Mouse (Mus musculus): ENCODE results near the gene Bahcc1. TPM values are rescaled to one million over a fixed set of nuclear protein-coding genes. Genes with fewer than 3 reads are reported as not detected.

Gene Bahcc1
- total RNA-seq, 2 experiments from 2014 or later = 15.3 to 20.9 TPM

DNA sequence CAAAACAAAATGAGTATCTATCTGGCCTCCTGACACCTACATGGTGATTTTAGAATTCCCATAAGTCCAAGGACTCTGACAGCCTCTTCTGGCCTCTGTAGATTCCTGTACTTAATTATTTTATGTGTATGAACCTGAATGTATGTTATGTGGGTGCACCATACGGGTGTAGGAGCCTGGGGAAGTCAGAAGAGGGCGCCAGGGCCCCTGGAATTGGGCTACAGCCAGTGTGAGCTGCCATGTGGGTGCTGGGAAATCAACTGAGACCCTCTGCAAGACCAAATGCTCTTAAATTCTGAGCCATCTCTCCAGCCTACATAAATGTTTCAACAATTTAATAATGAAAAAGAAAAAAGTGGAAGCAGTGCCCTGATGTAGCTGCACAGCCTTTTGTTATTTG is 104.7 kb downstream of the Bahcc1 start:
- DNase-seq (ENCODE audit: low spot score in 2 of 2) = no peak
- intact Hi-C loops (cut with DNase I) = no loop called here

DNA sequence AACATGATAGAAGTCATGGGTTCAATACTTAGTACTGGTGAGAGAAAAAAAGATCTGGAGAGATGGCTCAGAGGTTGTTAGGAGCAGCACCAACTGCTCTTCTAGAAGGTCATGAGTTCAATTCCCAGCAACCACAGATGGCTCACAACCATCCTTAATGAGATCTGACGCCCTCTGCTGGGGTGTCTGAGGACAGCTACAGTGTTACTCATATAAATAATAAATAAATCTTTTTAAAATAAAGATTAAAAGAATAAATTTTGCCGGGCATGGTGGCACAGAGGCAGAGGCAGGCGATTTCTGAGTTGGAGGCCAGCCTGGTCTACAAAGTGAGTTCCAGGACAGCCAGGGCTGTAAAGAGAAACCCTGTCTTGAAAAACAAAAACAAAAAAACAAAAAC is 106.0 kb downstream of the Bahcc1 start:
- DNase-seq (ENCODE audit: low spot score in 2 of 2) = no peak
- intact Hi-C loops (cut with DNase I) = no loop called here

DNA sequence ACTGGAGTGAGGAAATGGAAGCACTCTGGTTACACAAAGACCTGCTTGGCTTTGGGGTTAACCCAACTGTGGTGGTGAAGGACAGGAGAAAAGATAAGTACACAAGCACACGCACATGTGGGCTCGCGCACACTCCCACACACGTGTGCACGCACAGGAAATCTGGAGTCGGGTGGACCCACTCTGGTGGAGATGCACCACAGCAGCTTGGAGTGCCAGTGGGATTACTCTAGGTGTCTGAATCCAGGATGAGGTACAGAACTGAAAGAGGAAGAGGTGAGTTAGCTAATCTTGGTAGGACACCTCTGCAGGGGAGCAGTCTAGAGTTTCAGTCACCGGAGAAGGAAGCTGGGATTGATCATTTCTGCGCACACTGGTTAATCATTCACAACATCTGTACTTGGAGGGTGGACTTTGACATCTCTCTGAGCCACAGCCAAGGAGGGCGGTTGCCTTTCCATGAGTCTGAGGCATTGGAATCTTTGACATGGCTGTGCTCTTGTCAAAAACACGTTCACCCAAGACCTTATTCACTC is 107.3 kb downstream of the Bahcc1 start:
- DNase-seq (ENCODE audit: low spot score in 2 of 2) = no peak
- intact Hi-C loops (cut with DNase I) = no loop called here

DNA sequence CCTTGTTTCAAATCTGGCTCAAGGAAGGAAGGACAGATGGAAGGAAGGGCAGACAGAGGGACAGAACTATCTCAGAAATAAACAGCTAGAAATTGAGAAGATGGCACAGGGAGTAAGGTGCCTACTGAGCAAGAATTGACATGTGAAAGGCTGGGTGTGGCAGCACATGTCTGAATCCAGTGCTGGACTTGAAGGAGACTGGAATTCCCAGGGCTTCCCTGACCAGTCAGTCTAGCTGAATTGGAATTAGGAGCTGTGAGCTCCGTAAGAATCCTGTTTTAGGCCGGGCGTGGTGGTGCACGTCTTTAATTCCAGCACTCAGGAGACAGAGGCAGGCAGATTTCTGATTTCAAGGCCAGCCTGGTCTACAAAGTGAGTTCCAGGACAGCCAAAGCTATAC is 108.9 kb downstream of the Bahcc1 start:
- DNase-seq (ENCODE audit: low spot score in 2 of 2) = no peak

More for the DNA sequence above, 108.9 kb downstream of the Bahcc1 start:
- intact Hi-C loops (cut with DNase I) = no loop called here

Small RNA genes within 50 kb of the gene (microRNA-seq; reads per million reads assigned to microRNA genes)
- not detected for gene Gm47297

Other genes starting within 250 kb of the Bahcc1 start
- 100 to 1,000 TPM; 206 to 217 TPM for gene Aatk, start 185.8 kb upstream of the Bahcc1 start, total RNA-seq (2021)
- 10 to 100 TPM; 32.8 to 34.7 TPM for gene Cep131, start 146.1 kb upstream of the Bahcc1 start, total RNA-seq (2021)
- gene Tepsin, start 134.2 kb upstream of the Bahcc1 start, total RNA-seq (2021) = 10 to 100 TPM; 14.3 to 16.6 TPM
- gene Ndufaf8, start 134.0 kb upstream of the Bahcc1 start, total RNA-seq (2021) = 10 to 100 TPM; 33.3 to 49.5 TPM
- gene Slc38a10, start 81.6 kb upstream of the Bahcc1 start, total RNA-seq (2021) = 10 to 100 TPM; 80.8 to 86.4 TPM
- 1,000 to 10,000 TPM; 1,144 to 1,299 TPM for gene Actg1, start 115.6 kb downstream of the Bahcc1 start, total RNA-seq (2021)
- gene Fscn2, start 128.6 kb downstream of the Bahcc1 start, total RNA-seq (2021) = under 1 TPM; 0.25 to 0.72 TPM
- 10 to 100 TPM; 12.8 to 16.4 TPM for gene Faap100, start 145.8 kb downstream of the Bahcc1 start, total RNA-seq (2021)
- 10 to 100 TPM; 65.3 to 77.0 TPM for gene Nploc4, start 204.8 kb downstream of the Bahcc1 start, total RNA-seq (2021)
- 1 to 10 TPM in 1 of 2 experiments, not detected in 1; 1.8 TPM for gene Tspan10, start 209.7 kb downstream of the Bahcc1 start, total RNA-seq (2021)
- gene Pde6g, start 220.6 kb downstream of the Bahcc1 start, total RNA-seq (2021) = under 1 TPM; 0.37 to 0.66 TPM
- gene Oxld1, start 225.1 kb downstream of the Bahcc1 start, total RNA-seq (2021) = 10 to 100 TPM; 14.3 to 20.6 TPM
- gene Ccdc137, start 225.2 kb downstream of the Bahcc1 start, total RNA-seq (2021) = 10 to 100 TPM; 19.9 to 29.4 TPM
- 10 to 100 TPM; 49.3 to 55.0 TPM for gene Arl16, start 234.7 kb downstream of the Bahcc1 start, total RNA-seq (2021)